Mouse (Mus musculus) neural tube, embryonic 13.5 days (tissue): ENCODE measurements at regions not wholly inside any gene's neighbourhood (a gene's known extent, or its start where the extent isn't known, plus 50 kb on each side); places are given as distances from the start of the nearest gene placed in this dataset.
A peak's percentile ranks its signal among the peaks of the same experiment; 100 is the strongest.

ENCODE experiments used
- ATAC-seq: fragments of 200-750 bp; cut with Nextera tagmentation; 2 replicates; pipeline ENCODE4 v1.8.0; 2017; ENCODE audit warnings: low read depth, mild to moderate bottlenecking, moderate TSS enrichment, moderate library complexity
- H3K27ac ChIP-seq: fragments of 300-500 bp; sonication (generic); replicated peaks from 2 replicates; pipeline ENCODE4 v1.5.1; 2015; ENCODE audit warnings: moderate library complexity, mild to moderate bottlenecking, inconsistent platforms
- H3K27me3 ChIP-seq: fragments of 300-500 bp; sonication (generic); 2 replicates; pipeline ENCODE4 v1.6.1; 2015; ENCODE audit warnings: mild to moderate bottlenecking, inconsistent platforms
- H3K36me3 ChIP-seq: fragments of 300-500 bp; sonication (generic); 2 replicates; pipeline ENCODE4 v1.6.1; 2015; ENCODE audit warnings: mild to moderate bottlenecking, inconsistent platforms
- H3K4me1 ChIP-seq: fragments of 300-500 bp; sonication (generic); replicated peaks from 2 replicates; pipeline ENCODE4 v1.6.1; 2015; ENCODE audit warnings: inconsistent platforms
- H3K4me2 ChIP-seq: fragments of 300-500 bp; sonication (generic); 2 replicates; pipeline ENCODE4 v1.6.1; 2015; ENCODE audit warnings: inconsistent platforms, mild to moderate bottlenecking, moderate library complexity
- H3K4me3 ChIP-seq: fragments of 300-500 bp; sonication (generic); 2 replicates; pipeline ENCODE4 v1.5.1; 2015; ENCODE audit warnings: mild to moderate bottlenecking, inconsistent platforms
- H3K9ac ChIP-seq: fragments of 300-500 bp; sonication (generic); 2 replicates; pipeline ENCODE4 v1.6.1; 2015; ENCODE audit warnings: moderate library complexity, mild to moderate bottlenecking, inconsistent platforms
- H3K9me3 ChIP-seq: fragments of 300-500 bp; sonication (generic); 2 replicates; pipeline ENCODE4 v1.6.1; 2016; ENCODE audit warnings: inconsistent platforms
- WGBS: fragments of 180-500 bp; shearing (Covaris S2); methylation state at CpG from one replicate; pipeline ENCODE4 v1.1.7; 2015; 5-methylcytosine and 5-hydroxymethylcytosine counted together

DNA sequence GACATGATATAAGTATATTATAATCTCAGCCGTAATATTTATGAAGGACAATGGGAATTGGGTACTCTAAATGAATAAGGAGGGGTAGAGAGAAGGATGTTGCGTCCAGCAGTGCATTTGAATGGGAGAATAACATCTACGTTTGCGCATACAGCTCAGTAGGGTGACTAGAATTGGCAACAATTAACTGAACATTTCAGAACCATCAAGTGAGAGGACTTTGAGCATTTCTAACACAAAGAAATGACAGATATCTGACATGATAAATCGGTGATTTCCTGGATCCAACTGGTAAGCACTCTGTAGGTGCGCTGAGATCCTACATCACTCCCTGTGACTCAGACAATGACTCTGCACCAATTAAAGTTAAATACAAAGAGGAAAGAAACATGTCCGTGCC lies 431.3 kb downstream of the Ipmk start:
- Histone ChIP-seq H3K27me3 (no peaks in the 10 kb centered on the region), H3K9me3 (no peaks in the 10 kb centered on the region), H3K4me3 (no peak overlapping the region), H3K27ac (no peak overlapping the region), H3K4me2 (no peak overlapping the region), H3K36me3 (no peaks in the 10 kb centered on the region), H3K4me1 (no peaks in the 10 kb centered on the region), H3K9ac (no peak overlapping the region)
- 90% methylated on average over 7 of the region's 7 CpGs for WGBS
- no peak for ATAC-seq

GRCm38 (mm10) chr10:71789241-71789640 lies 441.7 kb downstream of the Ipmk start:
- Histone ChIP-seq H3K36me3 (no peaks in the 10 kb centered on the region), H3K4me2 (no peak overlapping the region), H3K4me3 (no peak overlapping the region), H3K27ac (no peak overlapping the region), H3K9ac (no peak overlapping the region), H3K9me3 (no peaks in the 10 kb centered on the region), H3K27me3 (no peaks in the 10 kb centered on the region), H3K4me1 (no peaks in the 10 kb centered on the region)
- WGBS: 64% methylated on average over 1 of the region's 1 CpGs
- ATAC-seq: no peak

GRCm38 (mm10) chr10:71789936-71790335 lies 442.4 kb downstream of the Ipmk start:
- Histone ChIP-seq H3K4me1 (no peaks in the 10 kb centered on the region), H3K27me3 (no peaks in the 10 kb centered on the region), H3K9ac (no peak overlapping the region), H3K4me3 (no peak overlapping the region), H3K4me2 (no peak overlapping the region), H3K9me3 (no peaks in the 10 kb centered on the region), H3K36me3 (no peaks in the 10 kb centered on the region), H3K27ac (no peak overlapping the region)
- WGBS: 96% methylated on average over 1 of the region's 1 CpGs
- no peak for ATAC-seq

DNA sequence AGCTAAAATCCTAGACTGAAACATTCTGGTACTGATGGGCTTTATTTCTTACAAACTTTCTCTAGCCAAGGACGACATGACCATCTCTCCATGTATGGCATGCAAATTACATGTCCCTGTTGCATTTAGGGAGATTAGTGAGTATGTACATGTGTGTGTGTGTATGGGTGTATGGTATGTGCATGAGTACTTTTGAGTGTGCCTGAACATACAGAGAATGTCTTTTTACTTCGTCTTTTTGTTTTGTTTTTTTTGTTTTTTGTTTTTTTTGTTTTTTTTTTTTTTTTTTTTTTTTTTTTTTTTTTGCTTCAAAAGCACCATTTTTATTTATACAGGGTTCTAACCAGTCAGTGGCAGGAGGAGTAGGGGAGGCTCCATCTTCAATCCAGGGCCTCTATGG lies 451.1 kb downstream of the Ipmk start:
- Histone ChIP-seq H3K36me3 (no peaks in the 10 kb centered on the region), H3K4me1 (no peaks in the 10 kb centered on the region), H3K9me3 (no peaks in the 10 kb centered on the region), H3K27me3 (no peaks in the 10 kb centered on the region), H3K9ac (no peak overlapping the region), H3K4me2 (no peak overlapping the region), H3K4me3 (no peak overlapping the region), H3K27ac (no peak overlapping the region)
- ATAC-seq: no peak
- 85% methylated on average over 2 of the region's 2 CpGs for WGBS

DNA sequence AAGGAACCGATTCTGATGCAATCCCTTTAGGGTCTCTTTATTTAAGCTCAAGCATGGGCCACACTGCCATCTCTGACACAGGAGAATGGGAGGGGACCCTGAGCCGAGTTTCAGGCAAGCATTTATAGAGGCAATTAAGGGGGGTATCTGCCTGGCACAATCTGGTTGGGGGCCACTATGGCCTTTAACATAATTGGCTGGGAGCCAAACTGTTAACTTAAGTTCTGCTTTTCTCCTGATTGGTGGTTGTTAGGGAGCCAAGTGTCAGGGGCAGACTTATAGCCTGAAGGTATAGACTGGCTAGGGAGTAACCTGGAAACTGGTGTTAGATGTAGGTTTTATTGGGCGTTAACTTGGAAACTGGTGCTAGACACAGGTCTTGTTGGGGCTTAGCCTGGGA lies 454.9 kb downstream of the Ipmk start:
- Histone ChIP-seq H3K27me3 (no peaks in the 10 kb centered on the region), H3K9me3 (no peaks in the 10 kb centered on the region), H3K9ac (no peak overlapping the region), H3K27ac (no peak overlapping the region), H3K36me3 (no peaks in the 10 kb centered on the region), H3K4me1 (no peaks in the 10 kb centered on the region), H3K4me3 (no peak overlapping the region), H3K4me2 (no peak overlapping the region)
- no peak for ATAC-seq
- 67% methylated on average over 3 of the region's 3 CpGs for WGBS

GRCm38 (mm10) chr10:71832633-71833032 lies 485.1 kb downstream of the Ipmk start:
- WGBS: 82% methylated on average over 2 of the region's 2 CpGs
- no peak for ATAC-seq
- Histone ChIP-seq H3K36me3 (no peaks in the 10 kb centered on the region), H3K4me3 (no peak overlapping the region), H3K27ac (no peak overlapping the region), H3K4me1 (no peaks in the 10 kb centered on the region), H3K9me3 (no peaks in the 10 kb centered on the region), H3K9ac (no peak overlapping the region), H3K4me2 (no peak overlapping the region), H3K27me3 (no peaks in the 10 kb centered on the region)

- Histone ChIP-seq H3K9ac (no peak overlapping the region), H3K27me3 (no peaks in the 10 kb centered on the region), H3K4me1 (no peaks in the 10 kb centered on the region), H3K4me2 (no peak overlapping the region), H3K9me3 (no peaks in the 10 kb centered on the region), H3K36me3 (no peaks in the 10 kb centered on the region), H3K27ac (no peak overlapping the region), H3K4me3 (no peak overlapping the region)
- no peak for ATAC-seq
- WGBS: 73% methylated on average over 1 of the region's 1 CpGs
Observed at GRCm38 (mm10) chr10:71835018-71835417, 487.5 kb downstream of the Ipmk start.

DNA sequence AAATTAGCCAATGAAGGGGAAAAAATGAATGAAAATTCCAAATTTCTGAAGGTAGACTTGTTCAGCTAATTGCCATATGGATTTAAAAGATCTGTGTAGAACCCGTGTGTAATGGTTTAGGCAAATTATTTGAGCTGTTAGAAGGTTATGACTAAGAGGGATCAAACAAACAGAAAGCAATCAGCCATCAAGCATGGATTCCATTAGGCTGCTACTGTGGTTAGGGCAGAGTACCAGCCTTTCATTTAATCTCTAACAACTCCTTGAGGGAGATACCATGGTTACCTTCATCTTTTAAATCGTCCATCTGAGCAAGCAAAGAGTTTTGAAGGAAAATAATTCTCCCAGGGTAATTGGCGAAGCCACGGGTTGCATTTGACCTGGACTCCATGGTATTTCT lies 509.5 kb downstream of the Ipmk start:
- Histone ChIP-seq H3K4me2 (0 out of 2 replicates have a peak overlapping the region, but pooled peaks have one; percentile 29), H3K9ac (no peak overlapping the region), H3K27ac (no peak overlapping the region)

GRCm38 (mm10) chr10:71857518-71857973 lies 510.0 kb downstream of the Ipmk start:
- Histone ChIP-seq H3K27ac (no peak overlapping the region), H3K9ac (no peak overlapping the region), H3K27me3 (no peaks in the 10 kb centered on the region), H3K4me2 (0 out of 2 replicates have a peak overlapping the region, but pooled peaks have one; percentile 29), H3K4me1 (no peaks in the 10 kb centered on the region), H3K9me3 (no peaks in the 10 kb centered on the region), H3K36me3 (no peaks in the 10 kb centered on the region), H3K4me3 (no peak overlapping the region)
- WGBS: 31% methylated on average over 8 of the region's 8 CpGs
- peak; percentile 86 for ATAC-seq

More for the DNA sequence above, 509.5 kb downstream of the Ipmk start:
- Histone ChIP-seq H3K9me3 (no peaks in the 10 kb centered on the region), H3K4me1 (no peaks in the 10 kb centered on the region), H3K4me3 (no peak overlapping the region), H3K27me3 (no peaks in the 10 kb centered on the region), H3K36me3 (no peaks in the 10 kb centered on the region)
- 76% methylated on average over 4 of the region's 4 CpGs for WGBS
- no peak for ATAC-seq

DNA sequence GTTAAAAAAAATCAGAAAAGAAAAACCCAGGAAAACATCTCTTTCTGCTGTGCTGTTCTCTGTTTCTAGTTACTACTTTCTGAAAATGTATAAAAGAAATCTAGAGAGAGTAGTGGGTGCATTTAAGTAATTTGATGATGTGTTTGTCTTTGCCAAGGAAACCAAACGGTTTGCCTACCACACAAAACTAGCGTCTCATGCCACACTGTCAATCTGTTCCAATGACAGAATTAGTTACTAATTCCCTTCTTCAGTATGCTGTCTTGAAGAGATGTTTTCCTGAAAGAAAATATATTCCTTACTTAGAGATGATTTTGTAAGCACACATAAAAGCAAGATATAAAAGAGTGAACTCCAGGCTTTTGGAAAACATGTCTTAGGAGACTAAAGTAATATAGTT lies 546.2 kb downstream of the Ipmk start:
- Histone ChIP-seq H3K36me3 (no peaks in the 10 kb centered on the region), H3K4me3 (no peak overlapping the region), H3K27ac (no peak overlapping the region), H3K27me3 (no peaks in the 10 kb centered on the region), H3K9ac (no peak overlapping the region), H3K4me2 (no peak overlapping the region), H3K9me3 (no peaks in the 10 kb centered on the region), H3K4me1 (no peaks in the 10 kb centered on the region)
- 85% methylated on average over 2 of the region's 2 CpGs for WGBS
- ATAC-seq: no peak

- no peaks in the 10 kb centered on the region for H3K9me3 ChIP-seq
- H3K4me2 ChIP-seq: no peak overlapping the region
- no peaks in the 10 kb centered on the region for H3K27me3 ChIP-seq
- no peak for ATAC-seq
- no peak overlapping the region for H3K27ac ChIP-seq
- H3K36me3 ChIP-seq: no peaks in the 10 kb centered on the region
- H3K4me1 ChIP-seq: peaks cover 6% of the 10 kb centered on the region; the same call in 1 of the 2 replicates
- no peak overlapping the region for H3K9ac ChIP-seq
- H3K4me3 ChIP-seq: no peak overlapping the region
- WGBS: 84% methylated on average over 4 of the region's 4 CpGs
Observed at GRCm38 (mm10) chr10:71905029-71905428, 557.5 kb downstream of the Ipmk start.
